Mouse (Mus musculus): ENCODE results near the gene Kdelr1. TPM values are rescaled to one million over a fixed set of nuclear protein-coding genes. Genes with fewer than 3 reads are reported as not detected.
A peak's percentile ranks its signal among the peaks of the same experiment; 100 is the strongest.

The Kdelr1 gene
- polyA plus RNA-seq, 1 experiment from 2014 or later = 96.6 TPM

- DNase-seq (ENCODE audit: low spot score) = no peak
- Histone ChIP-seq H3K4me2 (replicated peaks) (no peak overlapping the region), H3K9ac (no peak overlapping the region), H3K4me1 (replicated peaks; ENCODE audit: control insufficient read depth, insufficient read depth, low read length) (no peaks in the 10 kb centered on the region), H3K27ac (no peak overlapping the region), H3K4me3 (replicated peaks; ENCODE audit: low read length) (no peak overlapping the region), H3K9me3 (ENCODE audit: control insufficient read depth, low read length) (no peaks in the 10 kb centered on the region), H3K36me3 (replicated peaks; ENCODE audit: control insufficient read depth, insufficient read depth) (no peaks in the 10 kb centered on the region), H3K27me3 (ENCODE audit: control insufficient read depth, insufficient read depth, low read length) (no peaks in the 10 kb centered on the region; the same call in 1 of the 2 replicates)
- no peak for ATAC-seq (ENCODE audit: low FRiP score)
- 11% methylated on average over 6 of the region's 6 CpGs for WGBS
Observed at GRCm38 (mm10) chr7:45848447-45849027, 24.0 kb upstream of the Kdelr1 start.

GRCm38 (mm10) chr7:45850661-45851060, 21.9 kb upstream of the Kdelr1 start:
- no peak overlapping the region for H3K4me3 ChIP-seq (replicated peaks; ENCODE audit: low read length)
- no peaks in the 10 kb centered on the region for H3K36me3 ChIP-seq (replicated peaks; ENCODE audit: control insufficient read depth, insufficient read depth)
- 70% methylated on average over 3 of the region's 3 CpGs for WGBS
- no peak for DNase-seq (ENCODE audit: low spot score)
- no peak overlapping the region for H3K9ac ChIP-seq
- no peaks in the 10 kb centered on the region for H3K4me1 ChIP-seq (replicated peaks; ENCODE audit: control insufficient read depth, insufficient read depth, low read length)
- H3K27me3 ChIP-seq (ENCODE audit: control insufficient read depth, insufficient read depth, low read length) = no peaks in the 10 kb centered on the region; the same call in 1 of the 2 replicates
- ATAC-seq (ENCODE audit: low FRiP score) = no peak
- H3K4me2 ChIP-seq (replicated peaks) = no peak overlapping the region
- H3K9me3 ChIP-seq (ENCODE audit: control insufficient read depth, low read length) = no peaks in the 10 kb centered on the region
- H3K27ac ChIP-seq = no peak overlapping the region

- H3K27me3 ChIP-seq (ENCODE audit: control insufficient read depth, insufficient read depth, low read length) = peaks cover 19% of the 10 kb centered on the region
Observed at GRCm38 (mm10) chr7:45853089-45853488, 19.5 kb upstream of the Kdelr1 start.

GRCm38 (mm10) chr7:45856950-45857901, 15.3 kb upstream of the Kdelr1 start:
- ATAC-seq (ENCODE audit: low FRiP score) = peak; percentile 33; the same call in 1 of the 2 replicates
- H3K36me3 ChIP-seq (replicated peaks; ENCODE audit: control insufficient read depth, insufficient read depth) = no peaks in the 10 kb centered on the region
- no peaks in the 10 kb centered on the region for H3K9me3 ChIP-seq (ENCODE audit: control insufficient read depth, low read length)
- H3K4me3 ChIP-seq (replicated peaks; ENCODE audit: low read length) = peak overlapping the region; percentile 19
- no peak for DNase-seq (ENCODE audit: low spot score)
- 0 out of 2 replicates have a peak overlapping the region, but pooled peaks have one; percentile 18 for H3K9ac ChIP-seq
- WGBS = 5% methylated on average over 29 of the region's 30 CpGs
- 0 out of 2 replicates have a peak, but pooled peaks cover 5% of the 10 kb centered on the region for H3K4me1 ChIP-seq (replicated peaks; ENCODE audit: control insufficient read depth, insufficient read depth, low read length)
- H3K27ac ChIP-seq = no peak overlapping the region
- H3K27me3 ChIP-seq (ENCODE audit: control insufficient read depth, insufficient read depth, low read length) = peaks cover 37% of the 10 kb centered on the region
- H3K4me2 ChIP-seq (replicated peaks) = peak overlapping the region; percentile 41

More at GRCm38 (mm10) chr7:45853089-45853488, 19.5 kb upstream of the Kdelr1 start:
- H3K27ac ChIP-seq = no peak overlapping the region
- no peaks in the 10 kb centered on the region for H3K9me3 ChIP-seq (ENCODE audit: control insufficient read depth, low read length)
- WGBS = 88% methylated on average over 12 of the region's 12 CpGs
- no peak for DNase-seq (ENCODE audit: low spot score)
- no peak overlapping the region for H3K4me3 ChIP-seq (replicated peaks; ENCODE audit: low read length)
- ATAC-seq (ENCODE audit: low FRiP score) = no peak
- no peak overlapping the region for H3K9ac ChIP-seq
- no peak overlapping the region for H3K4me2 ChIP-seq (replicated peaks)
- H3K4me1 ChIP-seq (replicated peaks; ENCODE audit: control insufficient read depth, insufficient read depth, low read length) = 0 out of 2 replicates have a peak, but pooled peaks cover 5% of the 10 kb centered on the region
- H3K36me3 ChIP-seq (replicated peaks; ENCODE audit: control insufficient read depth, insufficient read depth) = no peaks in the 10 kb centered on the region

GRCm38 (mm10) chr7:45859008-45859407, 13.6 kb upstream of the Kdelr1 start:
- Histone ChIP-seq H3K27me3 (ENCODE audit: control insufficient read depth, insufficient read depth, low read length) (peaks cover 37% of the 10 kb centered on the region), H3K4me1 (replicated peaks; ENCODE audit: control insufficient read depth, insufficient read depth, low read length) (0 out of 2 replicates have a peak, but pooled peaks cover 5% of the 10 kb centered on the region), H3K9me3 (ENCODE audit: control insufficient read depth, low read length) (no peaks in the 10 kb centered on the region), H3K27ac (no peak overlapping the region), H3K36me3 (replicated peaks; ENCODE audit: control insufficient read depth, insufficient read depth) (no peaks in the 10 kb centered on the region), H3K9ac (no peak overlapping the region), H3K4me2 (replicated peaks) (no peak overlapping the region), H3K4me3 (replicated peaks; ENCODE audit: low read length) (no peak overlapping the region)
- 70% methylated on average over 4 of the region's 4 CpGs for WGBS
- DNase-seq (ENCODE audit: low spot score) = no peak
- no peak for ATAC-seq (ENCODE audit: low FRiP score)

- Histone ChIP-seq H3K36me3 (replicated peaks; ENCODE audit: control insufficient read depth, insufficient read depth) (no peaks in the 10 kb centered on the region), H3K9me3 (ENCODE audit: control insufficient read depth, low read length) (no peaks in the 10 kb centered on the region), H3K4me3 (replicated peaks; ENCODE audit: low read length) (no peak overlapping the region), H3K4me2 (replicated peaks) (no peak overlapping the region), H3K27ac (no peak overlapping the region), H3K9ac (no peak overlapping the region), H3K4me1 (replicated peaks; ENCODE audit: control insufficient read depth, insufficient read depth, low read length) (peaks cover 6% of the 10 kb centered on the region; the same call in 1 of the 2 replicates), H3K27me3 (ENCODE audit: control insufficient read depth, insufficient read depth, low read length) (peaks cover 30% of the 10 kb centered on the region)
- ATAC-seq (ENCODE audit: low FRiP score) (no peak), DNase-seq (ENCODE audit: low spot score) (no peak)
- 84% methylated on average over 7 of the region's 7 CpGs for WGBS
Observed at GRCm38 (mm10) chr7:45862804-45863203, 9.8 kb upstream of the Kdelr1 start.

GRCm38 (mm10) chr7:45864435-45864834, 8.1 kb upstream of the Kdelr1 start:
- ATAC-seq (ENCODE audit: low FRiP score) = no peak
- H3K27ac ChIP-seq = no peak overlapping the region
- no peaks in the 10 kb centered on the region for H3K9me3 ChIP-seq (ENCODE audit: control insufficient read depth, low read length)
- 67% methylated on average over 3 of the region's 3 CpGs for WGBS
- peaks cover 23% of the 10 kb centered on the region; the same call in 1 of the 2 replicates for H3K4me1 ChIP-seq (replicated peaks; ENCODE audit: control insufficient read depth, insufficient read depth, low read length)
- H3K4me3 ChIP-seq (replicated peaks; ENCODE audit: low read length) = no peak overlapping the region
- H3K9ac ChIP-seq = no peak overlapping the region
- H3K36me3 ChIP-seq (replicated peaks; ENCODE audit: control insufficient read depth, insufficient read depth) = no peaks in the 10 kb centered on the region
- H3K27me3 ChIP-seq (ENCODE audit: control insufficient read depth, insufficient read depth, low read length) = peaks cover 19% of the 10 kb centered on the region
- DNase-seq (ENCODE audit: low spot score) = no peak
- H3K4me2 ChIP-seq (replicated peaks) = no peak overlapping the region

- DNase-seq (ENCODE audit: low spot score) (peak; percentile 92), ATAC-seq (ENCODE audit: low FRiP score) (peak; percentile 58)
- peak overlapping the region; percentile 40 for H3K27ac ChIP-seq
- peaks cover 10% of the 10 kb centered on the region; the same call in 1 of the 2 replicates for H3K27me3 ChIP-seq (ENCODE audit: control insufficient read depth, insufficient read depth, low read length)
- no peaks in the 10 kb centered on the region for H3K36me3 ChIP-seq (replicated peaks; ENCODE audit: control insufficient read depth, insufficient read depth)
- WGBS = 1% methylated on average over 109 of the region's 117 CpGs
- H3K4me1 ChIP-seq (replicated peaks; ENCODE audit: control insufficient read depth, insufficient read depth, low read length) = peaks cover 34% of the 10 kb centered on the region; the same call in 1 of the 2 replicates
- peak overlapping the region; percentile 63 for H3K4me3 ChIP-seq (replicated peaks; ENCODE audit: low read length)
- peak overlapping the region; percentile 83 for H3K9ac ChIP-seq
- peak overlapping the region; percentile 78 for H3K4me2 ChIP-seq (replicated peaks)
- H3K9me3 ChIP-seq (ENCODE audit: control insufficient read depth, low read length) = no peaks in the 10 kb centered on the region
Observed at GRCm38 (mm10) chr7:45865925-45866910, 6.4 kb upstream of the Kdelr1 start.
